Mouse (Mus musculus): ENCODE measurements around the gene Haghl. TPM values are rescaled to one million over a fixed set of nuclear protein-coding genes. Genes with fewer than 3 reads are reported as not detected.
A peak's percentile ranks its signal among the peaks of the same experiment; 100 is the strongest.
"Not testable (repeated sequence)": the region's sequence is repeated elsewhere in the genome, so short reads cannot be mapped to it uniquely, and the experiment has no call there.

Gene Haghl
- total RNA-seq, 1 experiment from 2014 or later: 49.1 TPM

GRCm38 (mm10) chr17:25824362-25825142 is 39.1 kb upstream of the Haghl start:
- ATAC-seq (replicated peaks; ENCODE audit: insufficient number of reproducible peaks, low FRiP score, low TSS enrichment, poor library complexity, severe bottlenecking): no peak

GRCm38 (mm10) chr17:25823452-25823851 is 38.0 kb upstream of the Haghl start, which contains the start of gene Wdr24:
Gene Wdr24 (plus strand): TSS chr17:25823627.
- peak; percentile 83 for ATAC-seq (replicated peaks; ENCODE audit: insufficient number of reproducible peaks, low FRiP score, low TSS enrichment, poor library complexity, severe bottlenecking)

GRCm38 (mm10) chr17:25818851-25819780 is 33.6 kb upstream of the Haghl start:
- no peak for ATAC-seq (replicated peaks; ENCODE audit: insufficient number of reproducible peaks, low FRiP score, low TSS enrichment, poor library complexity, severe bottlenecking)

GRCm38 (mm10) chr17:25817662-25818061 is 32.2 kb upstream of the Haghl start:
- ATAC-seq (replicated peaks; ENCODE audit: insufficient number of reproducible peaks, low FRiP score, low TSS enrichment, poor library complexity, severe bottlenecking): no peak

GRCm38 (mm10) chr17:25813471-25813870 is 28.0 kb upstream of the Haghl start:
- peak; percentile 78 for ATAC-seq (replicated peaks; ENCODE audit: insufficient number of reproducible peaks, low FRiP score, low TSS enrichment, poor library complexity, severe bottlenecking)

- ATAC-seq (replicated peaks; ENCODE audit: insufficient number of reproducible peaks, low FRiP score, low TSS enrichment, poor library complexity, severe bottlenecking): no peak
These were observed 25.4 kb upstream of the Haghl start for GRCm38 (mm10) chr17:25810890-25811289.

- no peak for ATAC-seq (replicated peaks; ENCODE audit: insufficient number of reproducible peaks, low FRiP score, low TSS enrichment, poor library complexity, severe bottlenecking)
These were observed 24.3 kb upstream of the Haghl start for GRCm38 (mm10) chr17:25809606-25810340.

- ATAC-seq (replicated peaks; ENCODE audit: insufficient number of reproducible peaks, low FRiP score, low TSS enrichment, poor library complexity, severe bottlenecking): no peak
These were observed 23.5 kb upstream of the Haghl start, which contains the start of gene Fbxl16 for GRCm38 (mm10) chr17:25808789-25809605. Gene Fbxl16 (plus strand): TSS chr17:25809085.

- no peak for ATAC-seq (replicated peaks; ENCODE audit: insufficient number of reproducible peaks, low FRiP score, low TSS enrichment, poor library complexity, severe bottlenecking)
These were observed 22.6 kb upstream of the Haghl start for GRCm38 (mm10) chr17:25808028-25808427.

GRCm38 (mm10) chr17:25807452-25807851 is 22.0 kb upstream of the Haghl start:
- ATAC-seq (replicated peaks; ENCODE audit: insufficient number of reproducible peaks, low FRiP score, low TSS enrichment, poor library complexity, severe bottlenecking): not testable (repeated sequence)

- ATAC-seq (replicated peaks; ENCODE audit: insufficient number of reproducible peaks, low FRiP score, low TSS enrichment, poor library complexity, severe bottlenecking): no peak
These were observed 21.0 kb upstream of the Haghl start for GRCm38 (mm10) chr17:25806507-25806906.

GRCm38 (mm10) chr17:25802825-25803517 is 17.5 kb upstream of the Haghl start:
- no peak for ATAC-seq (replicated peaks; ENCODE audit: insufficient number of reproducible peaks, low FRiP score, low TSS enrichment, poor library complexity, severe bottlenecking)

GRCm38 (mm10) chr17:25801029-25801428 is 15.6 kb upstream of the Haghl start:
- ATAC-seq (replicated peaks; ENCODE audit: insufficient number of reproducible peaks, low FRiP score, low TSS enrichment, poor library complexity, severe bottlenecking): peak; percentile 88

- peak; percentile 81 for ATAC-seq (replicated peaks; ENCODE audit: insufficient number of reproducible peaks, low FRiP score, low TSS enrichment, poor library complexity, severe bottlenecking)
These were observed 11.5 kb upstream of the Haghl start, which contains the start of gene Metrn for GRCm38 (mm10) chr17:25796951-25797369. Gene Metrn (minus strand): TSS chr17:25797136.

GRCm38 (mm10) chr17:25796211-25796771 is 10.8 kb upstream of the Haghl start:
- no peak for ATAC-seq (replicated peaks; ENCODE audit: insufficient number of reproducible peaks, low FRiP score, low TSS enrichment, poor library complexity, severe bottlenecking)

- no peak for ATAC-seq (replicated peaks; ENCODE audit: insufficient number of reproducible peaks, low FRiP score, low TSS enrichment, poor library complexity, severe bottlenecking)
These were observed 10.2 kb upstream of the Haghl start, which contains the start of gene AC134908.4 for GRCm38 (mm10) chr17:25795609-25796092. Gene AC134908.4 (minus strand): TSS chr17:25795659.

GRCm38 (mm10) chr17:25794998-25795397 is 9.5 kb upstream of the Haghl start:
- ATAC-seq (replicated peaks; ENCODE audit: insufficient number of reproducible peaks, low FRiP score, low TSS enrichment, poor library complexity, severe bottlenecking): no peak
